Mouse (Mus musculus) heart, postnatal 0 days (tissue): ENCODE measurements around the gene Ercc6l2. TPM values are rescaled to one million over a fixed set of nuclear protein-coding genes. Genes with fewer than 3 reads are reported as not detected.

ENCODE experiments used
- ATAC-seq: fragments of 200-750 bp; cut with Nextera tagmentation; 2 replicates; pipeline ENCODE4 v1.8.0; 2017; ENCODE audit warnings: low read depth, moderate number of reproducible peaks, moderate library complexity; ENCODE audit not compliant: insufficient read depth
- DNase-seq: peaks from one replicate; pipeline ENCODE4 v3.0.0-alpha.2; 2016; ENCODE audit warnings: low spot score
- H3K27ac ChIP-seq: fragments of 300-500 bp; sonication (generic); 2 replicates; pipeline ENCODE4 v1.5.1; 2014; ENCODE audit warnings: low read depth, mild to moderate bottlenecking
- H3K27me3 ChIP-seq: fragments of 300-500 bp; sonication (generic); 2 replicates; pipeline ENCODE4 v1.6.1; 2014; ENCODE audit warnings: low read length, mixed read lengths; ENCODE audit not compliant: control insufficient read depth, insufficient read depth
- H3K36me3 ChIP-seq: fragments of 300-500 bp; sonication (generic); replicated peaks from 2 replicates; pipeline ENCODE4 v1.6.1; 2014; ENCODE audit warnings: low read length, mixed read lengths; ENCODE audit not compliant: control insufficient read depth, insufficient read depth
- H3K4me1 ChIP-seq: fragments of 300-500 bp; sonication (generic); 2 replicates; pipeline ENCODE4 v1.6.1; 2014; ENCODE audit warnings: antibody characterized with exemption; ENCODE audit not compliant: control insufficient read depth, insufficient read depth
- H3K4me2 ChIP-seq: fragments of 300-500 bp; sonication (generic); 2 replicates; pipeline ENCODE4 v1.6.1; 2014; ENCODE audit warnings: low read depth, mild to moderate bottlenecking, low read length, moderate library complexity
- H3K4me3 ChIP-seq: fragments of 300-500 bp; sonication (generic); 2 replicates; pipeline ENCODE4 v1.5.1; 2014; ENCODE audit warnings: low read depth, low read length
- H3K9ac ChIP-seq: fragments of 300-500 bp; sonication (generic); replicated peaks from 2 replicates; pipeline ENCODE4 v1.6.1; 2014; ENCODE audit warnings: low read depth, low read length, mixed read lengths
- H3K9me3 ChIP-seq: fragments of 300-500 bp; sonication (generic); replicated peaks from 2 replicates; pipeline ENCODE4 v1.6.1; 2016; ENCODE audit warnings: low read length; ENCODE audit not compliant: control insufficient read depth
- CTCF ChIP-seq: IDR thresholded peaks from 2 replicates; pipeline ENCODE4 v1.5.1; 2016; ENCODE audit warnings: antibody characterized with exemption, control low read depth, low read depth
- EP300 ChIP-seq: IDR thresholded peaks from 2 replicates; pipeline ENCODE4 v1.6.1; 2016; ENCODE audit warnings: antibody characterized with exemption, low read depth
- WGBS: fragments of 180-500 bp; shearing (Covaris S2); extraction: QIAGEN DNeasy Blood & Tissue Kit; methylation state at CpG from one replicate; pipeline ENCODE4 v1.1.7; 2014; 5-methylcytosine and 5-hydroxymethylcytosine counted together
- polyA plus RNA-seq: library from polyadenylated mRNA; unstranded; fragments of >200 nt; fragmentation: Nextera tagmentation; extraction: Ambion mirVana; gene quantifications from 2 replicates; pipeline ENCODE4 v1.2.1, GENCODE M21; 2015
- total RNA-seq: library from RNA; depleted of rRNA; stranded (reverse); fragments of >200 nt; gene quantifications from 2 replicates; pipeline ENCODE4 v1.2.3, GENCODE M21; 2014; ENCODE audit warnings: low replicate concordance

Gene Ercc6l2
- total and polyA plus RNA-seq, 2 experiments from 2014 or later: 5.8 to 6.2 TPM

- TF ChIP-seq CTCF: no peak
- no peak for TF ChIP-seq EP300
- Histone ChIP-seq H3K27me3 (no peaks in the 10 kb centered on the region), H3K4me2 (no peak overlapping the region), H3K4me3 (no peak overlapping the region), H3K4me1 (no peaks in the 10 kb centered on the region), H3K9ac (no peak overlapping the region), H3K36me3 (no peaks in the 10 kb centered on the region), H3K9me3 (no peaks in the 10 kb centered on the region), H3K27ac (no peak overlapping the region)
- 100% methylated on average over 2 of the region's 2 CpGs for whole genome bisulfite sequencing
- DNase-seq (no peak), ATAC-seq (no peak)
Measured at GRCm38 (mm10) chr13:63792234-63792831, 22.7 kb upstream of the Ercc6l2 start.

- H3K4me1 ChIP-seq: no peaks in the 10 kb centered on the region
- no peak overlapping the region for H3K4me3 ChIP-seq
- H3K27ac ChIP-seq: no peak overlapping the region
- H3K36me3 ChIP-seq: no peaks in the 10 kb centered on the region
- H3K9ac ChIP-seq: no peak overlapping the region
- 69% methylated on average over 7 of the region's 7 CpGs for WGBS
- no peak for ATAC-seq
- no peaks in the 10 kb centered on the region for H3K27me3 ChIP-seq
- no peak for DNase-seq
- H3K4me2 ChIP-seq: no peak overlapping the region
- H3K9me3 ChIP-seq: no peaks in the 10 kb centered on the region
- no peak for TF ChIP-seq CTCF
- no peak for TF ChIP-seq EP300
Measured at GRCm38 (mm10) chr13:63793345-63794308, 21.4 kb upstream of the Ercc6l2 start.

- H3K4me3 ChIP-seq: no peak overlapping the region
- no peak for TF ChIP-seq CTCF
- no peak for TF ChIP-seq EP300
- H3K36me3 ChIP-seq: no peaks in the 10 kb centered on the region
- DNase-seq: no peak
- H3K9me3 ChIP-seq: no peaks in the 10 kb centered on the region
- H3K4me1 ChIP-seq: no peaks in the 10 kb centered on the region
- no peak overlapping the region for H3K4me2 ChIP-seq
- no peak overlapping the region for H3K27ac ChIP-seq
- ATAC-seq: no peak
- WGBS: 86% methylated on average over 3 of the region's 3 CpGs
- no peak overlapping the region for H3K9ac ChIP-seq
- no peaks in the 10 kb centered on the region for H3K27me3 ChIP-seq
Measured at GRCm38 (mm10) chr13:63798677-63799076, 16.4 kb upstream of the Ercc6l2 start.

GRCm38 (mm10) chr13:63799940-63800339 lies 15.1 kb upstream of the Ercc6l2 start:
- Histone ChIP-seq H3K4me2 (no peak overlapping the region), H3K4me3 (no peak overlapping the region), H3K36me3 (no peaks in the 10 kb centered on the region), H3K9me3 (no peaks in the 10 kb centered on the region), H3K27ac (no peak overlapping the region), H3K27me3 (no peaks in the 10 kb centered on the region), H3K4me1 (no peaks in the 10 kb centered on the region), H3K9ac (no peak overlapping the region)
- TF ChIP-seq EP300: no peak
- no peak for TF ChIP-seq CTCF
- 49% methylated on average over 1 of the region's 1 CpGs for WGBS
- no peak for DNase-seq
- ATAC-seq: no peak

- Histone ChIP-seq H3K27me3 (no peaks in the 10 kb centered on the region), H3K36me3 (no peaks in the 10 kb centered on the region), H3K4me1 (no peaks in the 10 kb centered on the region), H3K9me3 (no peaks in the 10 kb centered on the region), H3K9ac (no peak overlapping the region), H3K4me3 (no peak overlapping the region), H3K4me2 (no peak overlapping the region), H3K27ac (no peak overlapping the region)
- 82% methylated on average over 1 of the region's 1 CpGs for WGBS
- no peak for TF ChIP-seq CTCF
- no peak for TF ChIP-seq EP300
- DNase-seq (no peak), ATAC-seq (no peak)
Measured at GRCm38 (mm10) chr13:63801289-63801688, 13.8 kb upstream of the Ercc6l2 start.
